Mouse (Mus musculus) heart, embryonic 13.5 days (tissue): Measurements from ENCODE around the gene Eif4e2. TPM values are rescaled to one million over a fixed set of nuclear protein-coding genes. Genes with fewer than 3 reads are reported as not detected.

Experiments used
- ATAC-seq: fragments of 200-750 bp; cut with Nextera tagmentation; 2 replicates; pipeline ENCODE4 v1.8.0; 2017; ENCODE audit warnings: moderate TSS enrichment; ENCODE audit not compliant: insufficient number of reproducible peaks, low FRiP score, low TSS enrichment; ENCODE audit errors: extremely low read depth
- H3K27ac ChIP-seq: fragments of 300-500 bp; sonication (generic); replicated peaks from 2 replicates; pipeline ENCODE4 v1.5.1; 2015; ENCODE audit warnings: moderate library complexity, mild to moderate bottlenecking, inconsistent platforms
- H3K27me3 ChIP-seq: fragments of 300-500 bp; sonication (generic); replicated peaks from 2 replicates; pipeline ENCODE4 v1.6.1; 2015; ENCODE audit warnings: mild to moderate bottlenecking, inconsistent platforms
- H3K36me3 ChIP-seq: fragments of 300-500 bp; sonication (generic); 2 replicates; pipeline ENCODE4 v1.6.1; 2015; ENCODE audit warnings: mild to moderate bottlenecking, inconsistent platforms
- H3K4me1 ChIP-seq: fragments of 300-500 bp; sonication (generic); 2 replicates; pipeline ENCODE4 v1.6.1; 2015; ENCODE audit warnings: inconsistent platforms
- H3K4me2 ChIP-seq: fragments of 300-500 bp; sonication (generic); 2 replicates; pipeline ENCODE4 v1.6.1; 2015; ENCODE audit warnings: inconsistent platforms, mild to moderate bottlenecking, moderate library complexity
- H3K4me3 ChIP-seq: fragments of 300-500 bp; sonication (generic); 2 replicates; pipeline ENCODE4 v1.5.1; 2015; ENCODE audit warnings: moderate library complexity, mild to moderate bottlenecking, inconsistent platforms
- H3K9ac ChIP-seq: fragments of 300-500 bp; sonication (generic); 2 replicates; pipeline ENCODE4 v1.6.1; 2015; ENCODE audit warnings: inconsistent platforms, mild to moderate bottlenecking, moderate library complexity
- H3K9me3 ChIP-seq: fragments of 300-500 bp; sonication (generic); 2 replicates; pipeline ENCODE4 v1.6.1; 2016; ENCODE audit warnings: inconsistent platforms
- WGBS: fragments of 180-500 bp; shearing (Covaris S2); methylation state at CpG from one replicate; pipeline ENCODE4 v1.1.7; 2015; ENCODE audit warnings: mixed read lengths; 5-methylcytosine and 5-hydroxymethylcytosine counted together
- polyA plus RNA-seq: library from polyadenylated mRNA; unstranded; fragments of >200 nt; fragmentation: Nextera tagmentation; extraction: Ambion mirVana; gene quantifications from 2 replicates; pipeline ENCODE4 v1.2.1, GENCODE M21; 2015

Gene Eif4e2
- polyA plus RNA-seq, 1 experiment from 2014 or later, result 120 TPM

GRCm38 (mm10) chr1:87264134-87265006 lies 50.7 kb downstream of the Eif4e2 start, which contains the start of gene Efhd1:
Gene Efhd1 (plus strand): TSS chr1:87264363.
- WGBS, result under 1% methylated on average over 70 of the region's 70 CpGs
- ATAC-seq, result no peak
- Histone ChIP-seq H3K27me3 (peaks cover 96% of the 10 kb centered on the region), H3K4me1 (peaks cover 23% of the 10 kb centered on the region), H3K9ac (peak within 1 kb of the TSS; percentile 74), H3K4me3 (peak within 1 kb of the TSS; percentile 61), H3K36me3 (no peaks in the 10 kb centered on the region), H3K4me2 (peak within 1 kb of the TSS; percentile 98), H3K27ac (no peak within 1 kb of the TSS), H3K9me3 (no peaks in the 10 kb centered on the region)

GRCm38 (mm10) chr1:87265200-87265599 lies 51.5 kb downstream of the Eif4e2 start:
- under 1% methylated on average over 13 of the region's 13 CpGs for WGBS
- ATAC-seq, result no peak

DNA sequence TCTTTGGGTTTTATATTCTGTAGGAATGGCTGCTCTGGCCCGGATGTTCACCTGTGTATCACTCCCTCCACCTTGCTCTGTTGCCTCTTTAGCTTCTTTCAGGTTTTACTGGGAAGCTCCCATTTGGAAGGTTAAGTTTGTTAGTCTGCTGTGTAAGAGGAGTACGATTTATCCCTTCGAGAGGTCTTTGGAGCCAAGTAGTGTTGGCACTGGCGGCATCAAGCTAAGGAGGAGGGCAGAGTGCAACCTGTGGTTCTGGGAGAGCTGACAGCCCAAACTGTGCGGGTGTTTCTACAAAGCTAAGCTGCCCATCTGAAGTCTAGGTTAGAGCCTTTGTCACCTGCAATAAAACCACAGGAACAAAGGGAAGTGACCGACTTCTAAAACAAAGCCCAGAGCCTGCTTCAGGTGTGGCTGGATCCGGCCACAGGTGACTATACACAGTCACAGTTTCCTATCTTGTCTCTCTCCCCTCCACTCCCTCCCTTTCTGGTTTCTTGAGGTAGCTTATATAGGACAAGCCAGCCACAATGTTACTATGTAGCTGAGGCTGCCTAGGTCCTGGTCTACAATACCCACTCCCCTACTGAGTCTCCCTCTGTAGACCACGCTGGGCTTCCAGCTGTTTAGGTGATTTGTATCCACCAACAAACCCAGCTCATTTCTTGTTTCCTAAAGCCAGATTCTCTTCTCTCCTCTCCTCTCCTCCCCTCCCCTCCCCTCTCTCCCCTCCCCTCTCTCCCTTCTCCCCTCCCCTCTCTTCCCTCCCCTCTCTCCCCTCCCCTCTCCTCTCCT lies 52.8 kb downstream of the Eif4e2 start:
- Histone ChIP-seq H3K9ac (no peak overlapping the region), H3K27me3 (peaks cover 77% of the 10 kb centered on the region), H3K4me1 (peaks cover 40% of the 10 kb centered on the region), H3K9me3 (no peaks in the 10 kb centered on the region), H3K4me3 (no peak overlapping the region), H3K4me2 (peak overlapping the region; percentile 98; the same call in 1 of the 2 replicates), H3K36me3 (no peaks in the 10 kb centered on the region), H3K27ac (no peak overlapping the region)
- 26% methylated on average over 8 of the region's 8 CpGs for WGBS
- ATAC-seq, result no peak

More at GRCm38 (mm10) chr1:87265200-87265599, 51.5 kb downstream of the Eif4e2 start:
- H3K9me3 ChIP-seq, result no peaks in the 10 kb centered on the region
- H3K9ac ChIP-seq, result no peak overlapping the region
- peak overlapping the region; percentile 61 for H3K4me3 ChIP-seq
- peak overlapping the region; percentile 98 for H3K4me2 ChIP-seq
- H3K4me1 ChIP-seq, result peaks cover 27% of the 10 kb centered on the region
- H3K27me3 ChIP-seq, result peaks cover 90% of the 10 kb centered on the region
- H3K27ac ChIP-seq, result no peak overlapping the region
- no peaks in the 10 kb centered on the region for H3K36me3 ChIP-seq

DNA sequence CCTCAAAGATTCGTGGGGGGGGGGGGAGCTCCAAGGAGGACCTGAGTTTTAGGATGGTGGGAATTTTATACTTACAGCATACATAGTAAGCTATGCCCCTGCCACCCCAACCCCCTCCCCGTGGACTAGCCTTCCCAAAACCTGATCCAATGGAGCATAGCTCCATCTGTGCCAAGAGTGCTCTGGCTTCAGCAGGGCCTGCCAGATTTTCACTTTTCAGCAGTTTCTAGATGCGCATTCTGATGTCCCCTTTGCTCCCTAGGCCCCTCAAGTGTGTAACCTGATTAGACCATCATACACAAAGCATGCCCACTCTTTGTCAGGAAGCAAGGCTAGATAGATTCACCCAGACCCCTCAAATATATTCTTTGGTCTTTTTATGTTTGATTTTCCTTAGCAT lies 56.5 kb downstream of the Eif4e2 start:
- 51% methylated on average over 3 of the region's 3 CpGs for WGBS
- Histone ChIP-seq H3K9ac (peak overlapping the region; percentile 37), H3K36me3 (no peaks in the 10 kb centered on the region), H3K4me2 (no peak overlapping the region), H3K27ac (0 out of 2 replicates have a peak overlapping the region, but pooled peaks have one; percentile 3), H3K4me3 (no peak overlapping the region), H3K9me3 (no peaks in the 10 kb centered on the region), H3K27me3 (peaks cover 40% of the 10 kb centered on the region), H3K4me1 (peaks cover 45% of the 10 kb centered on the region)
- no peak for ATAC-seq

- WGBS, result 16% methylated on average over 20 of the region's 20 CpGs
- Histone ChIP-seq H3K27me3 (peaks cover 33% of the 10 kb centered on the region), H3K9ac (peak overlapping the region; percentile 37), H3K36me3 (no peaks in the 10 kb centered on the region), H3K9me3 (no peaks in the 10 kb centered on the region), H3K4me3 (no peak overlapping the region), H3K4me1 (peaks cover 38% of the 10 kb centered on the region), H3K4me2 (peak overlapping the region; percentile 35), H3K27ac (0 out of 2 replicates have a peak overlapping the region, but pooled peaks have one; percentile 3)
- ATAC-seq, result no peak
These were observed 57.1 kb downstream of the Eif4e2 start for GRCm38 (mm10) chr1:87270641-87271467.

DNA sequence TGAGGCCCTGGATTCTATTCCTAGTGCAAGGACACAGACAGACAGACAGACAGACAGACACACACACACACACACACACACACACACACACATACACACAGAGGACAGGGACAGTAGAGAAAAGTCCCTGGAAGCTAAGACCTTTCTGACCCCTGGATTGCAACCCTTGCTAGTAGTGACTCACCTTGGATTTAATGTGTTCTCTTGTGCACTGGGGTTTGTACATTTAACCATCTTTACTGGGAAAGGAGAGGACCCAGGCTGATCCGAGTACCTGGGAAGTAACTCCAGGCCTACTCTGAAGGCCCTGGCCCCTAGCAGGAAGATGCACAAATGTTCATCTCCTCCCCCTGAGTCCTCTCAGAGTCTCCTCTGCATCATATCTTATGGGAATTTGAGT lies 57.9 kb downstream of the Eif4e2 start:
- 76% methylated on average over 1 of the region's 1 CpGs for WGBS
- Histone ChIP-seq H3K9me3 (no peaks in the 10 kb centered on the region), H3K36me3 (no peaks in the 10 kb centered on the region), H3K4me1 (peaks cover 37% of the 10 kb centered on the region), H3K27me3 (peaks cover 26% of the 10 kb centered on the region), H3K4me3 (no peak overlapping the region), H3K9ac (no peak overlapping the region), H3K27ac (no peak overlapping the region), H3K4me2 (no peak overlapping the region)
- no peak for ATAC-seq

GRCm38 (mm10) chr1:87272462-87272861 lies 58.7 kb downstream of the Eif4e2 start:
- 54% methylated on average over 3 of the region's 3 CpGs for WGBS

GRCm38 (mm10) chr1:87273514-87273942 lies 59.8 kb downstream of the Eif4e2 start:
- Histone ChIP-seq H3K4me2 (peak overlapping the region; percentile 10; the same call in 1 of the 2 replicates), H3K27ac (peak overlapping the region; percentile 66), H3K9ac (peak overlapping the region; percentile 19; the same call in 1 of the 2 replicates), H3K9me3 (no peaks in the 10 kb centered on the region), H3K4me3 (no peak overlapping the region), H3K4me1 (peaks cover 37% of the 10 kb centered on the region), H3K36me3 (no peaks in the 10 kb centered on the region), H3K27me3 (peaks cover 10% of the 10 kb centered on the region)
- 28% methylated on average over 3 of the region's 3 CpGs for WGBS
- ATAC-seq, result no peak

More at GRCm38 (mm10) chr1:87272462-87272861, 58.7 kb downstream of the Eif4e2 start:
- H3K4me3 ChIP-seq, result no peak overlapping the region
- H3K27ac ChIP-seq, result no peak overlapping the region
- no peak overlapping the region for H3K9ac ChIP-seq
- H3K36me3 ChIP-seq, result no peaks in the 10 kb centered on the region
- no peaks in the 10 kb centered on the region for H3K9me3 ChIP-seq
- peaks cover 21% of the 10 kb centered on the region for H3K27me3 ChIP-seq
- no peak overlapping the region for H3K4me2 ChIP-seq
- ATAC-seq, result no peak
- H3K4me1 ChIP-seq, result peaks cover 37% of the 10 kb centered on the region

DNA sequence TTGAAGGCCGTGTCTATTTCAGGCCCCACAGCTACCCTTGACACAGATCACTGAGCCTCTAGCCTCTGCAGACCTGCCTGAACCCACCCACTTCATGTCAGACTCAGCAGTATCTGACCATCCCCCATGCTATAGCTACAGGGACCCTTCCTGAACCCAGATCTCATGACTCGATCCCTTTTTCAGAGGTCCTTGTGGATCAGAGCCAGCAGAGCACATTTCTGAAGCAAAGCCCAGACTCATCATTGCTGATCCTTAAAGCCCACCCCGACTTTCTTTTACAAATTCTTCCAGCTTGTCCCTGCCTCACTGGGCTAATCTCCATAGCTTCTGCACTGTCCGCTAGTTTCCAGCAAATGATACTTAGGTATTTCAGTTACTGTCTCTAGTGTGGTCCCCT lies 60.4 kb downstream of the Eif4e2 start:
- Histone ChIP-seq H3K4me3 (no peak overlapping the region), H3K27ac (peak overlapping the region; percentile 66), H3K27me3 (peaks cover 4% of the 10 kb centered on the region), H3K4me2 (0 out of 2 replicates have a peak overlapping the region, but pooled peaks have one; percentile 10), H3K36me3 (no peaks in the 10 kb centered on the region), H3K9me3 (no peaks in the 10 kb centered on the region), H3K9ac (peak overlapping the region; percentile 19; the same call in 1 of the 2 replicates), H3K4me1 (peaks cover 37% of the 10 kb centered on the region)
- WGBS, result 55% methylated on average over 4 of the region's 4 CpGs
- ATAC-seq, result no peak

DNA sequence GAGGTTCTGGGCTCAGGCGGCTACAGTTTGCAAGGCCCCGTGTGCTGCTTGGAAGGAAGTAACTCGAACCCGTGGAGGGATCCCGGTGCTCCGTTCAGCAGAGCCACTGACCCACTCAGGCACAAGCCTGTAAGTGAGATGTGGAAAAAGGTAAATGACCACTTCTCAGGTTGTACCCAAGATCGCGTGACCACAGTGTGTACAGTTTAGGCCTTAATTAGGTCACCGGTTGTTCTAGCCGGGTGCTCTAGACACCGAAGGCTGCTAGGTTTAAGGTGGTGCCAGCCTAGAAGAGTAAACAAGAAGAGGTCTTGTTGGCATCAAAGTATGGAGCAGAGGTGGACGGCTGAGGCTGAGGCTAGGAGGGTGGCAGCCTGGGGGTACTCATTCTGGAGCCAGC lies 61.4 kb downstream of the Eif4e2 start:
- no peaks in the 10 kb centered on the region for H3K9me3 ChIP-seq
- no peaks in the 10 kb centered on the region for H3K36me3 ChIP-seq
- no peak overlapping the region for H3K9ac ChIP-seq
- no peaks in the 10 kb centered on the region; the same call in 1 of the 2 replicates for H3K27me3 ChIP-seq
- H3K4me3 ChIP-seq, result no peak overlapping the region
- H3K4me2 ChIP-seq, result no peak overlapping the region
- H3K4me1 ChIP-seq, result peaks cover 33% of the 10 kb centered on the region
- WGBS, result 89% methylated on average over 12 of the region's 12 CpGs
- no peak overlapping the region for H3K27ac ChIP-seq
- ATAC-seq, result no peak
